Mouse (Mus musculus): ENCODE measurements at regions not wholly inside any gene's neighbourhood (a gene's known extent, or its start where the extent isn't known, plus 50 kb on each side); places are given as distances from the start of the nearest gene placed in this dataset.
"Not testable (repeated sequence)": the region's sequence is repeated elsewhere in the genome, so short reads cannot be mapped to it uniquely, and the experiment has no call there.

- Histone ChIP-seq H3K4me3 (no peak overlapping the region), H3K9ac (no peak overlapping the region), H3K4me1 (no peaks in the 10 kb centered on the region), H3K27me3 (no peaks in the 10 kb centered on the region), H3K36me3 (no peaks in the 10 kb centered on the region), H3K27ac (no peak overlapping the region), H3K4me2 (no peak overlapping the region), H3K9me3 (no peaks in the 10 kb centered on the region)
- 90% methylated on average over 3 of the region's 3 CpGs for WGBS
- ATAC-seq (ENCODE audit: insufficient number of reproducible peaks, insufficient read depth, low FRiP score, low TSS enrichment, low read depth) = no peak
Measured at GRCm38 (mm10) chr7:73063556-73063955, 311.8 kb upstream of the Rgma start.

- Histone ChIP-seq H3K27ac (no peak overlapping the region), H3K4me1 (no peaks in the 10 kb centered on the region), H3K9me3 (no peaks in the 10 kb centered on the region), H3K9ac (no peak overlapping the region), H3K27me3 (no peaks in the 10 kb centered on the region), H3K4me2 (no peak overlapping the region), H3K4me3 (no peak overlapping the region), H3K36me3 (no peaks in the 10 kb centered on the region)
- WGBS = 64% methylated on average over 1 of the region's 1 CpGs
- no peak for ATAC-seq (ENCODE audit: insufficient number of reproducible peaks, insufficient read depth, low FRiP score, low TSS enrichment, low read depth)
Measured at GRCm38 (mm10) chr7:73068534-73068933, 306.8 kb upstream of the Rgma start.

GRCm38 (mm10) chr7:73069352-73069751 is 306.0 kb upstream of the Rgma start:
- Histone ChIP-seq H3K4me3 (no peak overlapping the region), H3K9ac (no peak overlapping the region), H3K27me3 (no peaks in the 10 kb centered on the region), H3K4me2 (no peak overlapping the region), H3K9me3 (no peaks in the 10 kb centered on the region), H3K4me1 (no peaks in the 10 kb centered on the region), H3K27ac (no peak overlapping the region), H3K36me3 (no peaks in the 10 kb centered on the region)
- ATAC-seq (ENCODE audit: insufficient number of reproducible peaks, insufficient read depth, low FRiP score, low TSS enrichment, low read depth) = no peak
- WGBS = 87% methylated on average over 4 of the region's 4 CpGs

- H3K9ac ChIP-seq; H3K4me2 ChIP-seq; H3K27me3 ChIP-seq; H3K36me3 ChIP-seq; H3K9me3 ChIP-seq; H3K27ac ChIP-seq; ATAC-seq (ENCODE audit: insufficient number of reproducible peaks, insufficient read depth, low FRiP score, low TSS enrichment, low read depth); H3K4me1 ChIP-seq; H3K4me3 ChIP-seq: not testable (repeated sequence)
- WGBS = 95% methylated on average over 7 of the region's 7 CpGs
Measured at GRCm38 (mm10) chr7:73075391-73075790, 299.9 kb upstream of the Rgma start.

GRCm38 (mm10) chr7:73087496-73088185 is 287.7 kb upstream of the Rgma start:
- H3K27ac ChIP-seq = no peak overlapping the region
- no peak overlapping the region for H3K4me2 ChIP-seq
- H3K4me3 ChIP-seq = no peak overlapping the region
- H3K4me1 ChIP-seq = no peaks in the 10 kb centered on the region
- H3K36me3 ChIP-seq = no peaks in the 10 kb centered on the region
- ATAC-seq (ENCODE audit: insufficient number of reproducible peaks, insufficient read depth, low FRiP score, low TSS enrichment, low read depth) = no peak
- WGBS = 85% methylated on average over 10 of the region's 10 CpGs
- H3K27me3 ChIP-seq = no peaks in the 10 kb centered on the region
- no peak overlapping the region for H3K9ac ChIP-seq
- no peaks in the 10 kb centered on the region for H3K9me3 ChIP-seq

- WGBS = 90% methylated on average over 8 of the region's 8 CpGs
- H3K4me3 ChIP-seq = no peak overlapping the region
- no peaks in the 10 kb centered on the region for H3K9me3 ChIP-seq
- H3K4me2 ChIP-seq = no peak overlapping the region
- no peaks in the 10 kb centered on the region for H3K4me1 ChIP-seq
- no peak for ATAC-seq (ENCODE audit: insufficient number of reproducible peaks, insufficient read depth, low FRiP score, low TSS enrichment, low read depth)
- H3K27ac ChIP-seq = no peak overlapping the region
- H3K9ac ChIP-seq = no peak overlapping the region
- no peaks in the 10 kb centered on the region for H3K36me3 ChIP-seq
- H3K27me3 ChIP-seq = no peaks in the 10 kb centered on the region
Measured at GRCm38 (mm10) chr7:73088321-73088720, 287.0 kb upstream of the Rgma start.

GRCm38 (mm10) chr7:73091758-73092157 is 283.6 kb upstream of the Rgma start:
- H3K4me2 ChIP-seq = no peak overlapping the region
- no peak overlapping the region for H3K4me3 ChIP-seq
- H3K27ac ChIP-seq = no peak overlapping the region
- H3K4me1 ChIP-seq = no peaks in the 10 kb centered on the region
- no peaks in the 10 kb centered on the region for H3K9me3 ChIP-seq
- no peaks in the 10 kb centered on the region for H3K27me3 ChIP-seq
- no peaks in the 10 kb centered on the region for H3K36me3 ChIP-seq
- ATAC-seq (ENCODE audit: insufficient number of reproducible peaks, insufficient read depth, low FRiP score, low TSS enrichment, low read depth) = no peak
- no peak overlapping the region for H3K9ac ChIP-seq
- 81% methylated on average over 3 of the region's 3 CpGs for WGBS

GRCm38 (mm10) chr7:73094059-73094458 is 281.2 kb upstream of the Rgma start:
- no peaks in the 10 kb centered on the region for H3K9me3 ChIP-seq
- WGBS = 49% methylated on average over 3 of the region's 3 CpGs
- no peak for ATAC-seq (ENCODE audit: insufficient number of reproducible peaks, insufficient read depth, low FRiP score, low TSS enrichment, low read depth)
- no peak overlapping the region for H3K4me3 ChIP-seq
- H3K36me3 ChIP-seq = no peaks in the 10 kb centered on the region
- H3K4me2 ChIP-seq = no peak overlapping the region
- no peak overlapping the region for H3K27ac ChIP-seq
- H3K9ac ChIP-seq = no peak overlapping the region
- H3K4me1 ChIP-seq = no peaks in the 10 kb centered on the region
- H3K27me3 ChIP-seq = no peaks in the 10 kb centered on the region

GRCm38 (mm10) chr7:73118871-73119270 is 256.4 kb upstream of the Rgma start:
- WGBS = 30% methylated on average over 8 of the region's 8 CpGs
- Histone ChIP-seq H3K36me3 (no peaks in the 10 kb centered on the region), H3K9me3 (no peaks in the 10 kb centered on the region), H3K4me2 (no peak overlapping the region), H3K4me3 (no peak overlapping the region), H3K4me1 (peaks cover 11% of the 10 kb centered on the region; the same call in 1 of the 2 replicates), H3K9ac (no peak overlapping the region), H3K27me3 (peaks cover 12% of the 10 kb centered on the region), H3K27ac (no peak overlapping the region)
- no peak for ATAC-seq (ENCODE audit: insufficient number of reproducible peaks, insufficient read depth, low FRiP score, low TSS enrichment, low read depth)

- no peak overlapping the region for H3K9ac ChIP-seq
- peaks cover 12% of the 10 kb centered on the region for H3K27me3 ChIP-seq
- WGBS = 24% methylated on average over 9 of the region's 9 CpGs
- no peaks in the 10 kb centered on the region for H3K36me3 ChIP-seq
- peaks cover 20% of the 10 kb centered on the region for H3K4me1 ChIP-seq
- no peak for ATAC-seq (ENCODE audit: insufficient number of reproducible peaks, insufficient read depth, low FRiP score, low TSS enrichment, low read depth)
- no peak overlapping the region for H3K27ac ChIP-seq
- no peak overlapping the region for H3K4me2 ChIP-seq
- H3K9me3 ChIP-seq = no peaks in the 10 kb centered on the region
- H3K4me3 ChIP-seq = no peak overlapping the region
Measured at GRCm38 (mm10) chr7:73120276-73120675, 255.0 kb upstream of the Rgma start.

- no peak for ATAC-seq (ENCODE audit: insufficient number of reproducible peaks, insufficient read depth, low FRiP score, low TSS enrichment, low read depth)
Measured at GRCm38 (mm10) chr7:73124976-73125375, 250.3 kb upstream of the Rgma start.

GRCm38 (mm10) chr7:73125864-73126263 is 249.4 kb upstream of the Rgma start:
- Histone ChIP-seq H3K4me3 (no peak overlapping the region), H3K4me2 (peak overlapping the region; percentile 31), H3K4me1 (peaks cover 19% of the 10 kb centered on the region), H3K36me3 (no peaks in the 10 kb centered on the region), H3K9me3 (no peaks in the 10 kb centered on the region), H3K27ac (no peak overlapping the region), H3K27me3 (peaks cover 18% of the 10 kb centered on the region), H3K9ac (no peak overlapping the region)
- no peak for ATAC-seq (ENCODE audit: insufficient number of reproducible peaks, insufficient read depth, low FRiP score, low TSS enrichment, low read depth)
- 3% methylated on average over 11 of the region's 11 CpGs for WGBS

More at GRCm38 (mm10) chr7:73124976-73125375, 250.3 kb upstream of the Rgma start:
- no peak overlapping the region for H3K27ac ChIP-seq
- H3K4me2 ChIP-seq = no peak overlapping the region
- H3K4me3 ChIP-seq = no peak overlapping the region
- H3K4me1 ChIP-seq = peaks cover 19% of the 10 kb centered on the region
- WGBS = 56% methylated on average over 2 of the region's 2 CpGs
- no peak overlapping the region for H3K9ac ChIP-seq
- H3K36me3 ChIP-seq = no peaks in the 10 kb centered on the region
- H3K27me3 ChIP-seq = peaks cover 18% of the 10 kb centered on the region
- H3K9me3 ChIP-seq = no peaks in the 10 kb centered on the region

All from embryonic facial prominence, embryonic 13.5 days (tissue).